Mouse (Mus musculus) cerebellum, adult 2 months (tissue): ENCODE measurements around the gene Cnga3.

Experiments used
- CTCF ChIP-seq: fragments of 200-500 bp; IDR thresholded peaks from 2 replicates; pipeline ENCODE4 v1.5.1; 2011; ENCODE audit warnings: low read depth, mild to moderate bottlenecking, control low read depth, low read length, moderate library complexity, borderline replicate concordance; ENCODE audit not compliant: insufficient read depth
- POLR2A ChIP-seq: fragments of 200-500 bp; IDR thresholded peaks from 2 replicates; pipeline ENCODE4 v1.6.1; 2011; ENCODE audit warnings: low read length, control low read depth, borderline replicate concordance; ENCODE audit not compliant: insufficient read depth

- TF ChIP-seq POLR2A: no peak
- TF ChIP-seq CTCF: no peak
Observed at GRCm38 (mm10) chr1:37300650-37301049, 86.4 kb downstream of the Cnga3 start.
